Mouse (Mus musculus): ENCODE results near the gene Tfe3. TPM values are rescaled to one million over a fixed set of nuclear protein-coding genes. Genes with fewer than 3 reads are reported as not detected.
A peak's percentile ranks its signal among the peaks of the same experiment; 100 is the strongest.
"Not testable (repeated sequence)": the region's sequence is repeated elsewhere in the genome, so short reads cannot be mapped to it uniquely, and the experiment has no call there.

Gene Tfe3
- polyA plus RNA-seq, 1 experiment from 2014 or later, result 25.6 TPM

DNA sequence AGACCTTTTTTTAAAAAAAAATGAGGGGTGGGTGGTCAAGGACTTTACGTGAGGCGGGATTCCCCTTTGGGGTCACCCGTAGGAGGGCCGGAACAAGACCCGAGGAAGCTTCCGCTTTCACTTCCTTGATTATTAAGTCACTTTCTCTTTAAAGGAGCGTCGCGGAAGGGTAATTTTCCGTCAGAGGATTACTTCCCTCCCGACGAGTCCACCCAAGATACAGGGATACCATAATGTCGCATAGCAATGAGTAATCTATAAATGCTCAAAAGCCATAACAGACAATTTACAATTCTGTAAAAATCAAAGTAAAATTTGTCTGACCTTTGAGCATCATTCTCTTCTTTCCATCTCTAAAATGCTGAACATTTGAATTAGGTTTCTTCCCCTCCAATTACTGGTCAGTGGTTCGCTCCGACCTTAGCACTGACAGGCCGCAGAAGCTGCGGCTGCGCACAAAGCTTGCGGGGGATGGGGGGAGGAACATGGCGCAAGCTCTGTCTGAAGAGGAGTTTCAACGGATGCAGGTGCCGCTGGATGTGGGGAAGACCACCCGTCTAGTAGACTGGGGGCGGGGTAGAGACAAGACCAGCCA lies 27.3 kb downstream of the Tfe3 start, which contains the start of gene Gripap1:
Gripap1 (plus strand) TSS at position 224 of the 595 bp plus-strand sequence.
- no peaks in the 10 kb centered on the region for H3K4me1 ChIP-seq (ENCODE audit: control insufficient read depth, insufficient read depth, low read length)
- H3K36me3 ChIP-seq (ENCODE audit: control insufficient read depth, insufficient read depth, low read length), result no peaks in the 10 kb centered on the region; the same call in 1 of the 2 replicates
- H3K9me3 ChIP-seq (ENCODE audit: control insufficient read depth, low read length), result no peaks in the 10 kb centered on the region
- no peak within 1 kb of the TSS for H3K27ac ChIP-seq (ENCODE audit: low read depth, low read length)
- H3K4me3 ChIP-seq (ENCODE audit: low read length), result peak within 1 kb of the TSS; percentile 56
- no peaks in the 10 kb centered on the region for H3K27me3 ChIP-seq (ENCODE audit: control insufficient read depth, insufficient read depth, low read length)
- H3K9ac ChIP-seq (ENCODE audit: low read depth, low read length), result peak within 1 kb of the TSS; percentile 50; the same call in 1 of the 2 replicates
- peak within 1 kb of the TSS; percentile 47 for H3K4me2 ChIP-seq (replicated peaks; ENCODE audit: low read depth, low read length)
- WGBS, result 21% methylated on average over 24 of the region's 24 CpGs
- ATAC-seq (ENCODE audit: low FRiP score, low TSS enrichment), result peak; percentile 90

- peak overlapping the region; percentile 56 for H3K4me3 ChIP-seq (ENCODE audit: low read length)
- no peaks in the 10 kb centered on the region; the same call in 1 of the 2 replicates for H3K36me3 ChIP-seq (ENCODE audit: control insufficient read depth, insufficient read depth, low read length)
- no peaks in the 10 kb centered on the region for H3K9me3 ChIP-seq (ENCODE audit: control insufficient read depth, low read length)
- no peaks in the 10 kb centered on the region for H3K4me1 ChIP-seq (ENCODE audit: control insufficient read depth, insufficient read depth, low read length)
- peak overlapping the region; percentile 50; the same call in 1 of the 2 replicates for H3K9ac ChIP-seq (ENCODE audit: low read depth, low read length)
- H3K27me3 ChIP-seq (ENCODE audit: control insufficient read depth, insufficient read depth, low read length), result no peaks in the 10 kb centered on the region
- no peak overlapping the region for H3K27ac ChIP-seq (ENCODE audit: low read depth, low read length)
- ATAC-seq (ENCODE audit: low FRiP score, low TSS enrichment), result no peak
- WGBS, result 33% methylated on average over 5 of the region's 5 CpGs
- peak overlapping the region; percentile 47 for H3K4me2 ChIP-seq (replicated peaks; ENCODE audit: low read depth, low read length)
These were observed 27.9 kb downstream of the Tfe3 start for GRCm38 (mm10) chrX:7790309-7790708.

DNA sequence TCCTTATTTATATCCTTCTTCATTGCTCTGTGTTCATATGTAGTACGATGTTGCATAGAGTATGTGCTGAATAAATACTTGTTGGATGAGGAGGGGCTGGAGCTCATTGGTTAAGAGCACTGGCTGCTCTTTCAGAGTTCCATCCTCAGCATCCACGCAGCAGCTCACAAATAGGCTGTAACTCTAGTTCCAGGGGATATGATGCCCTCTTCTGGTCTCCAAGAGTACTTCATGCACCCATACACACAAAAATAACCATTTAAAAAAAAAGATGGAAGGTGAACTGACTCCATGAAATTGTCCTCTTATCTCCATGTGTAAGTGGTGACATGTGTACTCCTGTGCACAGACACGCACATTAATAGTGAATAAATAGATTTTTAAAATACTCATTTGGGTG lies 31.0 kb downstream of the Tfe3 start:
- H3K36me3 ChIP-seq (ENCODE audit: control insufficient read depth, insufficient read depth, low read length), result no peaks in the 10 kb centered on the region; the same call in 1 of the 2 replicates
- 47% methylated on average over 3 of the region's 3 CpGs for WGBS
- no peak overlapping the region for H3K4me3 ChIP-seq (ENCODE audit: low read length)
- no peak overlapping the region for H3K4me2 ChIP-seq (replicated peaks; ENCODE audit: low read depth, low read length)
- H3K27ac ChIP-seq (ENCODE audit: low read depth, low read length), result no peak overlapping the region
- no peaks in the 10 kb centered on the region for H3K4me1 ChIP-seq (ENCODE audit: control insufficient read depth, insufficient read depth, low read length)
- H3K9me3 ChIP-seq (ENCODE audit: control insufficient read depth, low read length), result no peaks in the 10 kb centered on the region
- no peak for ATAC-seq (ENCODE audit: low FRiP score, low TSS enrichment)
- H3K9ac ChIP-seq (ENCODE audit: low read depth, low read length), result no peak overlapping the region
- no peaks in the 10 kb centered on the region for H3K27me3 ChIP-seq (ENCODE audit: control insufficient read depth, insufficient read depth, low read length)

- ATAC-seq (ENCODE audit: low FRiP score, low TSS enrichment), result no peak
- Histone ChIP-seq H3K4me2 (replicated peaks; ENCODE audit: low read depth, low read length) (no peak overlapping the region), H3K36me3 (ENCODE audit: control insufficient read depth, insufficient read depth, low read length) (peaks cover 5% of the 10 kb centered on the region; the same call in 1 of the 2 replicates), H3K9me3 (ENCODE audit: control insufficient read depth, low read length) (no peaks in the 10 kb centered on the region), H3K27me3 (ENCODE audit: control insufficient read depth, insufficient read depth, low read length) (no peaks in the 10 kb centered on the region), H3K27ac (ENCODE audit: low read depth, low read length) (no peak overlapping the region), H3K9ac (ENCODE audit: low read depth, low read length) (no peak overlapping the region), H3K4me1 (ENCODE audit: control insufficient read depth, insufficient read depth, low read length) (no peaks in the 10 kb centered on the region), H3K4me3 (ENCODE audit: low read length) (no peak overlapping the region)
- WGBS, result 21% methylated on average over 7 of the region's 7 CpGs
These were observed 32.7 kb downstream of the Tfe3 start for GRCm38 (mm10) chrX:7795016-7795415.

DNA sequence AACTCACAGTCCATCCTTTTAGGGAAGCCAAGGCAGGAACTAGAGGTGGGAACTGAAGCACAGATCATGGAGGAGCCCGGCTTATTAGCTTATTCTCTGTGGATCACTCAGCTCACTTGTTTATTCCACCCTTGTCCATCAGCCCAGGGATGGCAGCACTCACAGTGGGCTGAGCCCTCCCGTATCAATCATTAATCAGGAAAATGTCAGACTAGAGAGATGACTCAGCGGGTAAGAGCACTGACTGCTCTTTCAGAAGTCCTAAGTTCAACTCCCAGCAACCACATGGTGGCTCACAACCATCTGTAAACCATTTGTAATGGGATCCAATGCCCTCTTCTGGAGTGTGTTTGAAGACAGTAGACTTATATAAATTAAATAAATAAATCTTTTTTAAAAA lies 35.0 kb downstream of the Tfe3 start:
- Histone ChIP-seq H3K9me3 (ENCODE audit: control insufficient read depth, low read length) (no peaks in the 10 kb centered on the region), H3K4me3 (ENCODE audit: low read length) (no peak overlapping the region), H3K9ac (ENCODE audit: low read depth, low read length) (no peak overlapping the region), H3K27me3 (ENCODE audit: control insufficient read depth, insufficient read depth, low read length) (no peaks in the 10 kb centered on the region), H3K4me2 (replicated peaks; ENCODE audit: low read depth, low read length) (no peak overlapping the region), H3K4me1 (ENCODE audit: control insufficient read depth, insufficient read depth, low read length) (no peaks in the 10 kb centered on the region), H3K27ac (ENCODE audit: low read depth, low read length) (no peak overlapping the region), H3K36me3 (ENCODE audit: control insufficient read depth, insufficient read depth, low read length) (peaks cover 17% of the 10 kb centered on the region; the same call in 1 of the 2 replicates)
- no peak for ATAC-seq (ENCODE audit: low FRiP score, low TSS enrichment)
- 86% methylated on average over 3 of the region's 3 CpGs for WGBS

GRCm38 (mm10) chrX:7802157-7802556 lies 39.8 kb downstream of the Tfe3 start:
- H3K4me3 ChIP-seq (ENCODE audit: low read length), result not testable (repeated sequence)
- peaks cover 22% of the 10 kb centered on the region; the same call in 1 of the 2 replicates for H3K36me3 ChIP-seq (ENCODE audit: control insufficient read depth, insufficient read depth, low read length)
- WGBS, result 93% methylated on average over 2 of the region's 2 CpGs

GRCm38 (mm10) chrX:7815016-7815415 lies 52.7 kb downstream of the Tfe3 start:
- not testable (repeated sequence) for H3K4me3 ChIP-seq (ENCODE audit: low read length); H3K9ac ChIP-seq (ENCODE audit: low read depth, low read length); H3K4me2 ChIP-seq (replicated peaks; ENCODE audit: low read depth, low read length); H3K9me3 ChIP-seq (ENCODE audit: control insufficient read depth, low read length); H3K27ac ChIP-seq (ENCODE audit: low read depth, low read length); H3K4me1 ChIP-seq (ENCODE audit: control insufficient read depth, insufficient read depth, low read length); ATAC-seq (ENCODE audit: low FRiP score, low TSS enrichment); H3K27me3 ChIP-seq (ENCODE audit: control insufficient read depth, insufficient read depth, low read length)
- 57% methylated on average over 8 of the region's 8 CpGs for WGBS
- H3K36me3 ChIP-seq (ENCODE audit: control insufficient read depth, insufficient read depth, low read length), result peaks cover 14% of the 10 kb centered on the region

More at GRCm38 (mm10) chrX:7802157-7802556, 39.8 kb downstream of the Tfe3 start:
- not testable (repeated sequence) for H3K9me3 ChIP-seq (ENCODE audit: control insufficient read depth, low read length); H3K4me1 ChIP-seq (ENCODE audit: control insufficient read depth, insufficient read depth, low read length); H3K27me3 ChIP-seq (ENCODE audit: control insufficient read depth, insufficient read depth, low read length); ATAC-seq (ENCODE audit: low FRiP score, low TSS enrichment); H3K4me2 ChIP-seq (replicated peaks; ENCODE audit: low read depth, low read length); H3K9ac ChIP-seq (ENCODE audit: low read depth, low read length); H3K27ac ChIP-seq (ENCODE audit: low read depth, low read length)

- ATAC-seq (ENCODE audit: low FRiP score, low TSS enrichment), result peak; percentile 82
- peak within 1 kb of the TSS; percentile 43 for H3K4me3 ChIP-seq (ENCODE audit: low read length)
- 0 out of 2 replicates have a peak, but pooled peaks cover 4% of the 10 kb centered on the region for H3K4me1 ChIP-seq (ENCODE audit: control insufficient read depth, insufficient read depth, low read length)
- WGBS, result 20% methylated on average over 23 of the region's 24 CpGs
- no peak within 1 kb of the TSS for H3K27ac ChIP-seq (ENCODE audit: low read depth, low read length)
- peaks cover 3% of the 10 kb centered on the region; the same call in 1 of the 2 replicates for H3K36me3 ChIP-seq (ENCODE audit: control insufficient read depth, insufficient read depth, low read length)
- no peaks in the 10 kb centered on the region for H3K9me3 ChIP-seq (ENCODE audit: control insufficient read depth, low read length)
- H3K27me3 ChIP-seq (ENCODE audit: control insufficient read depth, insufficient read depth, low read length), result no peaks in the 10 kb centered on the region
- H3K4me2 ChIP-seq (replicated peaks; ENCODE audit: low read depth, low read length), result peak within 1 kb of the TSS; percentile 61
- H3K9ac ChIP-seq (ENCODE audit: low read depth, low read length), result peak within 1 kb of the TSS; percentile 45
These were observed 59.8 kb downstream of the Tfe3 start, which contains the start of gene Kcnd1 for GRCm38 (mm10) chrX:7821865-7822779. Gene Kcnd1, plus strand, starts transcription at chrX:7822289.

All from kidney, embryonic 14.5 days (tissue).